Mouse (Mus musculus) WW6 (cell line): Measurements from ENCODE around the gene Cd2bp2.

Experiments
- DNase-seq: peaks from one replicate; pipeline ENCODE4 v3.0.0-alpha.2; 2013; ENCODE audit warnings: low read depth, low spot score

Cd2bp2 gene

GRCm38 (mm10) chr7:127217901-127218642 lies 22.2 kb upstream of the Cd2bp2 start:
- no peak for DNase-seq

- no peak for DNase-seq
These were observed 21.6 kb upstream of the Cd2bp2 start for GRCm38 (mm10) chr7:127217475-127217874.

- DNase-seq, result no peak
These were observed 20.5 kb upstream of the Cd2bp2 start for GRCm38 (mm10) chr7:127216307-127216706.

- peak; percentile 74 for DNase-seq
These were observed 19.4 kb upstream of the Cd2bp2 start for GRCm38 (mm10) chr7:127214981-127215871.

GRCm38 (mm10) chr7:127214521-127214920 lies 18.7 kb upstream of the Cd2bp2 start:
- DNase-seq, result no peak

- DNase-seq, result no peak
These were observed 18.1 kb upstream of the Cd2bp2 start for GRCm38 (mm10) chr7:127213930-127214329.

- DNase-seq, result no peak
These were observed 17.6 kb upstream of the Cd2bp2 start for GRCm38 (mm10) chr7:127213485-127213884.

- no peak for DNase-seq
These were observed 16.8 kb upstream of the Cd2bp2 start for GRCm38 (mm10) chr7:127212432-127213250.

- DNase-seq, result no peak
These were observed 15.3 kb upstream of the Cd2bp2 start for GRCm38 (mm10) chr7:127211014-127211745.

GRCm38 (mm10) chr7:127210266-127210665 lies 14.4 kb upstream of the Cd2bp2 start:
- DNase-seq, result no peak

GRCm38 (mm10) chr7:127209851-127210250 lies 14.0 kb upstream of the Cd2bp2 start:
- DNase-seq, result no peak

GRCm38 (mm10) chr7:127208553-127209438 lies 12.9 kb upstream of the Cd2bp2 start, which contains the start of gene Mylpf:
Gene Mylpf (plus strand): TSS chr7:127208890.
- peak; percentile 93 for DNase-seq

- DNase-seq, result peak; percentile 74
These were observed 12.4 kb upstream of the Cd2bp2 start, which contains the start of gene Tbc1d10b for GRCm38 (mm10) chr7:127208295-127208552. Gene Tbc1d10b (minus strand): TSS chr7:127208468.

GRCm38 (mm10) chr7:127207374-127208294 lies 11.8 kb upstream of the Cd2bp2 start:
- no peak for DNase-seq

- no peak for DNase-seq
These were observed 10.8 kb upstream of the Cd2bp2 start for GRCm38 (mm10) chr7:127206606-127207005.

GRCm38 (mm10) chr7:127196484-127196883 lies 634 bp upstream of the Cd2bp2 start:
- no peak for DNase-seq

GRCm38 (mm10) chr7:127194633-127195029 lies 1.2 kb downstream of the Cd2bp2 start:
- no peak for DNase-seq

GRCm38 (mm10) chr7:127194011-127194632 lies 1.7 kb downstream of the Cd2bp2 start:
- DNase-seq, result no peak

GRCm38 (mm10) chr7:127192989-127193388 lies 2.9 kb downstream of the Cd2bp2 start:
- no peak for DNase-seq
